Mouse (Mus musculus): Measurements from ENCODE around the gene Pip4k2b. TPM values are rescaled to one million over a fixed set of nuclear protein-coding genes. Genes with fewer than 3 reads are reported as not detected.

Gene Pip4k2b
- polyA plus RNA-seq, 2 experiments, result 0.56 to 5.0 TPM

DNA sequence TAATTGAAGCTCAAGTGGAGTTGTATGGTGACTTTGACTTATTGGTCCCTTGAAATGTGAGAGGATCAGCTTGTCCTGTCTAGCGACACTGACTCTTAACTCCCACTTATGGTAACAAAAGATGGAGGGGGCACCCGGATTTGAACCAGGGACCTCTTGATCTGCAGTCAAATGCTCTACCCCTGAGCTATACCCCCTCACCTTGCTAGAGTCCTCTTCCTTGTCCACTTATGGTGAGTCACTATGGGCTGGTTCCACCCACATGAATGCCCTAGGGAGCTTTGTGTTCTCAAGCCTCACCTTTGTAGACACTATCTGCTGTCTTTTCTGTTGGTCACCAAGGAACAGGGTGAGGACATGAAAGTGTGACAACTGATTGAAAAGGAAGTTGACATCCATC, 25.2 kb upstream of the Pip4k2b start:
- Histone ChIP-seq H3K4me2 (ENCODE audit: low read depth) (no peak overlapping the region), H3K27ac (no peak overlapping the region), H3K9ac (replicated peaks) (no peak overlapping the region), H3K36me3 (replicated peaks; ENCODE audit: control insufficient read depth, insufficient read depth, low read depth) (no peaks in the 10 kb centered on the region), H3K27me3 (ENCODE audit: control insufficient read depth, insufficient read depth, low read length) (no peaks in the 10 kb centered on the region), H3K9me3 (ENCODE audit: control insufficient read depth, low read length) (no peaks in the 10 kb centered on the region), H3K4me3 (ENCODE audit: insufficient read depth in 1 of 2, low read depth in 2 of 2, low read length in 2 of 2) (no peak overlapping the region), H3K4me1 (replicated peaks; ENCODE audit: control insufficient read depth in 2 of 2, insufficient read depth in 2 of 2, low read length in 1 of 2) (peaks cover 12% of the 10 kb centered on the region in 2 experiments)
- DNase-seq (ENCODE audit: low read depth in 3 of 3, low spot score in 3 of 3) (no peak), ATAC-seq (ENCODE audit: insufficient read depth) (no peak)
- WGBS (ENCODE audit: insufficient replicate concordance), result 17% methylated on average over 2 of the region's 2 CpGs
- TF ChIP-seq CTCF (IDR thresholded peaks at IDR 0.05; ENCODE audit: low read depth) (no peak), EP300 (IDR thresholded peaks at IDR 0.05; ENCODE audit: low read depth) (no peak)

DNA sequence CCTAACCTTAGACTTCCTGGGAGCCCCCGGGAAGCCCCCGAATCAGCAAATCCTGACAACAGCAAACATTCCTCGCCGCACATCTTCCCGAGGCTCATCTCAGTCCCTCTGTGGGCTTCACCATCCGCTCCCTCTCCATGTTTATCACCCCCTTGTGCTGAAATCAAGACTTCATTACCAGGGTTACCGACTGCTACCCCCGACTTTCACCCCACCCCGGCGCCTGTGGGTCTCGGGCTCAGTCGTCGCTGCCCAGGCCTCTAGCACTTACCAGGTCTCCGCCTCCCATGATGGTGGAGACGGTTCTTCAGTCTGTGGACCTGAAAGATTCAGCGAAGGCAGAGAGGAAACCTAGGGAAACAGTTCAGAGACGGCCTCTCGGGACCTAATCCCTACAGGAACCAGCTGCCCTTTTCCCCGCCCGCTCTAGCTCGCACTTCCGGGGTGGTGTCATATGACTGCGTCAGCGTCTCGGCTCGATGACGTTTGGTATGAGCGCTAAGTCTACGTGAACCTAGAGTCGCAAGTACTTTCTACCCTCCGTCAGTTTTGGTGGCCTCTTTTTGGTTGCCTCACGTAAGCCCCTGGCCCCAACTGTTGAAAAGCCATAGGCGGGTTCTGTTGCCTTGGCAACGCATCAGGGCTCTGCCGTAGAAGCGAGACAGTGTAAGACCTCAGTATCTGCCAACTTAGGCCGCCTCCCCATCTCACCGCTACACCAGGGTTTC, 21.8 kb upstream of the Pip4k2b start, which contains the start of gene Cwc25:
TSS of gene Cwc25 (minus strand) at position 403 of the 728 bp plus-strand sequence.
- ATAC-seq (ENCODE audit: insufficient read depth), result peak; percentile 95
- Histone ChIP-seq H3K4me2 (ENCODE audit: low read depth) (peak within 1 kb of the TSS; percentile 96), H3K9ac (replicated peaks) (peak within 1 kb of the TSS; percentile 99), H3K4me3 (ENCODE audit: insufficient read depth in 1 of 2, low read depth in 2 of 2, low read length in 2 of 2) (peak within 1 kb of the TSS; percentile 98 to 99), H3K4me1 (replicated peaks; ENCODE audit: control insufficient read depth in 2 of 2, insufficient read depth in 2 of 2, low read length in 1 of 2) (peaks cover 12% of the 10 kb centered on the region in 2 experiments), H3K9me3 (ENCODE audit: control insufficient read depth, low read length) (no peaks in the 10 kb centered on the region), H3K27ac (peak within 1 kb of the TSS; percentile 94), H3K36me3 (replicated peaks; ENCODE audit: control insufficient read depth, insufficient read depth, low read depth) (peaks cover 13% of the 10 kb centered on the region), H3K27me3 (ENCODE audit: control insufficient read depth, insufficient read depth, low read length) (no peaks in the 10 kb centered on the region)
- TF ChIP-seq CTCF (IDR thresholded peaks at IDR 0.05; ENCODE audit: low read depth) (no peak), EP300 (IDR thresholded peaks at IDR 0.05; ENCODE audit: low read depth) (no peak; the same call in 1 of the 2 replicates)
- peak; percentile 91 to 92 (median 91) for DNase-seq (ENCODE audit: low read depth in 3 of 3, low spot score in 3 of 3)
- WGBS (ENCODE audit: insufficient replicate concordance), result under 1% methylated on average over 38 of the region's 38 CpGs

DNA sequence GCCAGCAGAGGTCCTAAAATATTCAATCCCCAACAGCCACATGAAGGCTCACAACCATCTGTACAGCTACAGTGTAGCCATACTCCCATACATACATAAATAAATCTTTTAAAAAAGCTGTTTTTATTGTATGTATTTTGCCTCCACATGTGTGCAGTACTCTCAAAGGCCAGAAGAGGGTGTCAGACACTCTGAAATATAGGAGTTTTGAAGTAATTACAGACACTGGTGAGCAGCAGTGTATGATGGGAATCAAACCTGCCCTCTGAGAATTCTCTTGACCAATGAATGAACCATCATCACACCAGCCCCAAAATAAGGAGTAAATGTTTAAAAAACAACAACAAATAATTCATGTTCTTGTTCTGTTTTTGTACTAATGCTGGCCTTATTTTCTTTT, 17.1 kb upstream of the Pip4k2b start:
- peaks cover 8% of the 10 kb centered on the region in 2 experiments; a peak in 3 of 4 replicates for H3K4me1 ChIP-seq (replicated peaks; ENCODE audit: control insufficient read depth in 2 of 2, insufficient read depth in 2 of 2, low read length in 1 of 2)
- no peak overlapping the region for H3K27ac ChIP-seq
- no peaks in the 10 kb centered on the region for H3K27me3 ChIP-seq (ENCODE audit: control insufficient read depth, insufficient read depth, low read length)
- no peak for DNase-seq (ENCODE audit: low read depth in 3 of 3, low spot score in 3 of 3)
- H3K4me2 ChIP-seq (ENCODE audit: low read depth), result no peak overlapping the region
- TF ChIP-seq EP300 (IDR thresholded peaks at IDR 0.05; ENCODE audit: low read depth) (no peak), CTCF (IDR thresholded peaks at IDR 0.05; ENCODE audit: low read depth) (no peak; the same call in 1 of the 2 replicates)
- H3K9ac ChIP-seq (replicated peaks), result no peak overlapping the region
- no peak for ATAC-seq (ENCODE audit: insufficient read depth)
- peaks cover 19% of the 10 kb centered on the region for H3K36me3 ChIP-seq (replicated peaks; ENCODE audit: control insufficient read depth, insufficient read depth, low read depth)
- no peak overlapping the region for H3K4me3 ChIP-seq (ENCODE audit: insufficient read depth in 1 of 2, low read depth in 2 of 2, low read length in 2 of 2)
- H3K9me3 ChIP-seq (ENCODE audit: control insufficient read depth, low read length), result no peaks in the 10 kb centered on the region

DNA sequence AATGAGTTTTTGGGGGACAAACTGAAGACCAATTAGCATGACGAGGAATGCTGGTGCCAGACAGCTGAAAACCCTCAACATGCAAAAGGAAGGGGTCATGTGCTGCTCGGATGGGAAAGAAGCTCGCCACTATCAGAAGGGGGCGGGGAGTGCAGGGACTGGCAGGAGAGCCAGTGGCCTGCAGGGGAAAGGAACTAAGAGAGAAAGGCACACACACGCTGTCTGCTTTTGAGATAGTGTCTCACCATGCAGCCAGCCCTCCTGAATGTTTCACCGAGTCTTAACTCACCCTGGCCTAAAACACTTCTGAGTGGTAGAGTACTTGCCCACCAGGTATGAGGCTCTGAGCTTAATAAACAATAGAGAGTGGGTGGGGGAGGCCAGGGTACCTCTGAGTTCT, 14.4 kb upstream of the Pip4k2b start:
- Histone ChIP-seq H3K9me3 (ENCODE audit: control insufficient read depth, low read length) (no peaks in the 10 kb centered on the region), H3K4me1 (replicated peaks; ENCODE audit: control insufficient read depth in 2 of 2, insufficient read depth in 2 of 2, low read length in 1 of 2) (peaks cover 0 to 5% of the 10 kb centered on the region in 2 experiments; a peak in 2 of 4 replicates), H3K4me2 (ENCODE audit: low read depth) (no peak overlapping the region), H3K27me3 (ENCODE audit: control insufficient read depth, insufficient read depth, low read length) (no peaks in the 10 kb centered on the region), H3K36me3 (replicated peaks; ENCODE audit: control insufficient read depth, insufficient read depth, low read depth) (peaks cover 21% of the 10 kb centered on the region), H3K27ac (no peak overlapping the region), H3K4me3 (ENCODE audit: insufficient read depth in 1 of 2, low read depth in 2 of 2, low read length in 2 of 2) (no peak overlapping the region), H3K9ac (replicated peaks) (no peak overlapping the region)
- DNase-seq (ENCODE audit: low read depth in 3 of 3, low spot score in 3 of 3), result no peak
- 59% methylated on average over 6 of the region's 6 CpGs for WGBS (ENCODE audit: insufficient replicate concordance)
- TF ChIP-seq EP300 (IDR thresholded peaks at IDR 0.05; ENCODE audit: low read depth), result no peak
- no peak for TF ChIP-seq CTCF (IDR thresholded peaks at IDR 0.05; ENCODE audit: low read depth)
- no peak for ATAC-seq (ENCODE audit: insufficient read depth)

DNA sequence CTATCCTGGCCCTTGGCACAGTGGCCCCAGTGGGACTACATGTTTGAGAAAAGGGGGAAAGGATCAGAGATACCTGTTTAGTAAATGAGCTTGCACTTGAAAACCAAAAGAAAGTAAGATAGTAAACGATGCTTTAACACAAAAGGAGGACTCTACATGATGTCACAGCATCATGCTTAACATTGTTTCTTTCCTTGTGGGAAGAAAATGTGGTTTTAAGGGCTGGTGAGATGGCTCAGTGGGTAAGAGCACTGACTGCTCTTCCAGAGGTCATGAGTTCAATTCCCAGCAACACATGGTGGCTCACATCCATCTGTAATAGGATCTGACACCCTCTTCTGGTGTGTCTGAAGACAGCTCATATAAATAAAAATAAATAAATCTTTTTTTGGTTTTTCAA, 13.6 kb upstream of the Pip4k2b start:
- peaks cover 25% of the 10 kb centered on the region for H3K36me3 ChIP-seq (replicated peaks; ENCODE audit: control insufficient read depth, insufficient read depth, low read depth)
- DNase-seq (ENCODE audit: low read depth in 3 of 3, low spot score in 3 of 3) (no peak), ATAC-seq (ENCODE audit: insufficient read depth) (no peak)
- no peak overlapping the region for H3K4me2 ChIP-seq (ENCODE audit: low read depth)
- H3K9me3 ChIP-seq (ENCODE audit: control insufficient read depth, low read length), result no peaks in the 10 kb centered on the region
- 68% methylated on average over 1 of the region's 1 CpGs for WGBS (ENCODE audit: insufficient replicate concordance)
- H3K4me3 ChIP-seq (ENCODE audit: insufficient read depth in 1 of 2, low read depth in 2 of 2, low read length in 2 of 2), result no peak overlapping the region
- H3K9ac ChIP-seq (replicated peaks), result no peak overlapping the region
- H3K4me1 ChIP-seq (replicated peaks; ENCODE audit: control insufficient read depth in 2 of 2, insufficient read depth in 2 of 2, low read length in 1 of 2), result peaks cover 0 to 5% of the 10 kb centered on the region in 2 experiments; a peak in 2 of 4 replicates
- no peaks in the 10 kb centered on the region for H3K27me3 ChIP-seq (ENCODE audit: control insufficient read depth, insufficient read depth, low read length)
- TF ChIP-seq EP300 (IDR thresholded peaks at IDR 0.05; ENCODE audit: low read depth) (no peak), CTCF (IDR thresholded peaks at IDR 0.05; ENCODE audit: low read depth) (no peak)
- no peak overlapping the region for H3K27ac ChIP-seq
